Mouse (Mus musculus): ENCODE results near the gene Tedc2. TPM values are rescaled to one million over a fixed set of nuclear protein-coding genes. Genes with fewer than 3 reads are reported as not detected.

Gene Tedc2
- 3.6 TPM in 2 replicates for polyA plus RNA-seq (2015; fragmentation: Nextera tagmentation; extraction: Ambion mirVana)

DNA sequence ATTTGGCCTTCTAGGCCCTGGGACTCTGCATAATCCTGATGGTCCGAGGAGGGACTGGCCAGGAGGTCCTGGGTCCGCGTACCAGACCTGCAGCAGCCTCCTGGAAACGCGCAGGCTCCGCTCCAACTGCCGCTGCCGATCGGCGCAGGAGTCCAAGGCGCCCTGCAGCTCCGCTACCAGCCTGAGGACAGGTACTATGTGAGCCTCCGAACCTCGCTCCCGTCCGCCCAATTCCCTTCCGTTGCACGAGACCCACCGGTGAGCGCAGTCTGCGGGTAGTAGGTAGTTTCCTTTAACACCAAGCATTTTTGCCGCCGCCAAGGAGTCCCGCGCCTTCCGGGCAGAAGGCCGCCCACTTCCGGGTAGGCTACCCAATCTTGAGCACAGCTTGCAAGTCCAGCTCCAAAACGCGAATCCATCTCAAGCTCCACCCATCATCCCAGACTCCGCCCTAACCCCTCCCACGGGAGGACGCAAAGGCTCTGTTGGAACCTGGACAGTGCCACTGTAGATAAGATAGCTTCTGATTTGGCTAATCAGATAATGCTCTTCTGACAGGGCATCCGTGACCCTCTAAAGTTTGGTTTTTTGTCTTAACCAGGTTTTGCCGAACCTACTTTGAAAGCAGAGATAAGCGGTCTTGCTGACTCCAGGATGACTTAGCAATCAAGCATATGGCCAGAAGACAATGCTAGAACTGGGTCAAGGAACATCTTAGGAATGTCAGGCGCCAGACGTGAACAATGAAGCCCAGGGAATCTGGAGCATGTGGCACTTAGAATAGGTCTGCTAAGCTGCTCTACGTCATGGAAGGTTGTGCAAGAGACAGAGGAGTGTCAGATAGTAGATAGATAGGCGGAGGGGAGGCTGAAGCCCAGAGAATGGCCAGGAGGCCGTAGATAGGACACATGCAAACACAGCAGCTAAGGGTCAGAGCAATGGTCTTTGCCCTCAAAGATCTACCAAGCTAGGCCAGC lies at the start of gene Tedc2:
Gene Tedc2 (minus strand): TSS at position 417 of the 977 bp plus-strand sequence.

GRCm38 (mm10) chr17:24251320-24252069 lies 30.8 kb upstream of the Tedc2 start, which contains the start of gene Ccnf:
Gene Ccnf (minus strand): TSS chr17:24251484.

DNA sequence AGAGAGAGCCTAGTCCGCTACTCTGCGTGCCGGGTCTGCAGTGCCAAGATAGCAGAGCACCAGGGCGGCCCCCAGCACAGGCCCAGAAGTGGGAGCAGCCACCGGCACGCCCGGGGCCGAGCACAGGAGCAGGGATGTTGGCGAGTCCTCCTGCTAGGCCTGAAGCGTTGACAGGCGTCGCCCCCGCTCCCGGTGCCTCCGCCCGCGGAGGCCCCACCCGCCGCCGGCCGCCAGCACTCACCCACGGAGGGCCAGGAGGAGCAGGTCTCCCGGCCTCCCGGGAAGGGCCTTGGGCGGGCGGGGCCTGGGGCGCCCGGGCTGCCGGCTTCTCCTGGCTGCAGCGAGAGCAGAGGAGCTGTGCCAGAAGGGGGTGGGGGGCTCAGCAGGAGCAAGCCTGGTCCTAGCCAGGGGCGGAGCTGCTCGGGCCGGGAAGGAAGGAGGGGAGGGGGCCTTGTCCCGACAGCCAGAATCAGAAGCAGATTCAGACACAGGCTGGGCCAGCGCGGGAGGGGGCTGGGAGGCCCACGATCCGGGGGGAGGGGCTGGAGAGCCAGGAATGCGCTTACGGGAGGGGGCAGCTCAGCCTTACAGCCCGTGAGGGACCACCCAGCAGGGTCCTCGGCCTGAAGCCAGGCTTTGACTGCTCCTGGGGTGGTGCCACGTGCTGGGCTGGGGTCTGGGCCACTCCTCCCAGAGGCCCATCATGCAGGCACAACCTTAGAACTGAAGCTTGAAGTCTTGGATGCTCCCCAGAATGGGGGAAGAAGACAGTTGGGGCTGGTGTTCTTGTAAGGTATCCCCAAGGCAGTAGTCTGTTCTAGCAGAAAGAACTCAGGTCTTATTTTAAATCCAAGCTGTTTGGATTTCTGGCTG lies 11.4 kb downstream of the Tedc2 start, which contains the start of gene Ntn3:
Gene Ntn3 (minus strand): TSS at position 489 of the 873 bp plus-strand sequence.

GRCm38 (mm10) chr17:24205284-24205888 lies 15.3 kb downstream of the Tedc2 start, which contains the start of gene Tbc1d24:
Gene Tbc1d24 (minus strand): TSS chr17:24205562.

DNA sequence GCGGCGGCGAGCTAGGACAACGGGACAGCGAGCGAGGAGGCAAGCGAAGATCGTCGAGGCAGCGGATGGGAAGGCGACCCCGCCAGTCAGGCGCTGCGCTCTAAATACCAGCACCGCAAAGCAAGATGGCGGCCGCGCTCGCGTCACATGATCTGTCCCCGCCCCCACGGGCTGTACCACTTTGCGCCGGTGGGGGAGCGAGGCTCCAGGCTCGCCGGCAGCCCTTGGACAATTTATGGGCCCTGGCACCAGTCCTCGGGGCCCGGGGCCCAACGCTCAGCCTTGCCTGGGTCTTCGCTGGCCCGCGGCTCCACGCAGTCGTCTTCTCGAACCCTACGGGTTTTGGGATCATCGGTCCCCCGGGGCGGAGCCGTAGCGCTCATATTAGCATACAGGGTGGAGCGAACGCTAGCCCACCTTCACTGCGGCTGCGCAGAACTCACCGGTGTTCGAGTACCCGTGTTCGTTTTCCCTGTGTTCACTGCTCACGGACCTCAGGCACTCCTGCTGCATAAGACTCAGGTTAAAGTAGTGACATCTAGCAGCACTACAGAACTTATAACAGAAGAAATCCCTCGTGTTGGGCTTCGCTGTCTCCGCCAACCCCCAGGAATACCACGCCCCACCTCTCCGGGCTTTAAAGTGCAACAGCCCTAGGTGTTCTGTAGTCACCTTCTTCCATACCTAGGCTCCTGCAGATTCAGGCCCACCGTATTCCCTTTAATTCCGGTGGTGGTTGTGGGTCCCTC lies 51.2 kb downstream of the Tedc2 start, which contains the start of gene Atp6v0c:
Gene Atp6v0c (minus strand): TSS at position 386 of the 749 bp plus-strand sequence.

Small RNA genes within 50 kb of the gene (microRNA-seq; reads per million reads assigned to microRNA genes)
- gene Mir5134 (1.9 reads per million), gene Mir6965 (not detected)

Other genes with a start within 250 kb of the Tedc2 start
- 0.11 TPM in 1 of 2 replicates, not detected in the other for gene Prss30, start 240.3 kb downstream of the Tedc2 start, polyA plus RNA-seq (2015; fragmentation: Nextera tagmentation; extraction: Ambion mirVana)
- gene Prss22, start 222.8 kb downstream of the Tedc2 start, polyA plus RNA-seq (2015; fragmentation: Nextera tagmentation; extraction: Ambion mirVana), result 14.5 and 15.4 TPM in 2 replicates
- 22.4 and 23.8 TPM in 2 replicates for gene Prss27, start 182.7 kb downstream of the Tedc2 start, polyA plus RNA-seq (2015; fragmentation: Nextera tagmentation; extraction: Ambion mirVana)
- gene Kctd5, start 147.4 kb downstream of the Tedc2 start, polyA plus RNA-seq (2015; fragmentation: Nextera tagmentation; extraction: Ambion mirVana), result 47.7 and 61.0 TPM in 2 replicates
- gene Pdpk1, start 69.9 kb downstream of the Tedc2 start, polyA plus RNA-seq (2015; fragmentation: Nextera tagmentation; extraction: Ambion mirVana), result 31.2 and 35.3 TPM in 2 replicates
- 24.9 and 27.2 TPM in 2 replicates for gene Amdhd2, start 57.1 kb downstream of the Tedc2 start, polyA plus RNA-seq (2015; fragmentation: Nextera tagmentation; extraction: Ambion mirVana)
- 502 and 568 TPM in 2 replicates for gene Atp6v0c, start 51.1 kb downstream of the Tedc2 start, polyA plus RNA-seq (2015; fragmentation: Nextera tagmentation; extraction: Ambion mirVana)
- gene Tbc1d24, start 15.3 kb downstream of the Tedc2 start, polyA plus RNA-seq (2015; fragmentation: Nextera tagmentation; extraction: Ambion mirVana), result 1.7 and 1.9 TPM in 2 replicates
- gene Ntn3, start 11.3 kb downstream of the Tedc2 start, polyA plus RNA-seq (2015; fragmentation: Nextera tagmentation; extraction: Ambion mirVana), result 1.6 TPM in 2 replicates
- 6.9 and 11.9 TPM in 2 replicates for gene Ccnf, start 30.6 kb upstream of the Tedc2 start, polyA plus RNA-seq (2015; fragmentation: Nextera tagmentation; extraction: Ambion mirVana)
- gene Abca17, start 130.2 kb upstream of the Tedc2 start, polyA plus RNA-seq (2015; fragmentation: Nextera tagmentation; extraction: Ambion mirVana), result 0.19 TPM in 1 of 2 replicates, not detected in the other
- 10.4 and 13.4 TPM in 2 replicates for gene Abca3, start 131.1 kb upstream of the Tedc2 start, polyA plus RNA-seq (2015; fragmentation: Nextera tagmentation; extraction: Ambion mirVana)
- 112 and 119 TPM in 2 replicates for gene Rnps1, start 193.7 kb upstream of the Tedc2 start, polyA plus RNA-seq (2015; fragmentation: Nextera tagmentation; extraction: Ambion mirVana)
- 102 and 104 TPM in 2 replicates for gene Eci1, start 205.8 kb upstream of the Tedc2 start, polyA plus RNA-seq (2015; fragmentation: Nextera tagmentation; extraction: Ambion mirVana)
- gene Dnase1l2, start 222.3 kb upstream of the Tedc2 start, polyA plus RNA-seq (2015; fragmentation: Nextera tagmentation; extraction: Ambion mirVana), result 35.1 and 38.3 TPM in 2 replicates
- 17.7 and 19.5 TPM in 2 replicates for gene E4f1, start 249.5 kb upstream of the Tedc2 start, polyA plus RNA-seq (2015; fragmentation: Nextera tagmentation; extraction: Ambion mirVana)
- 41.5 and 50.1 TPM in 2 replicates for gene Pgp, start 249.5 kb upstream of the Tedc2 start, polyA plus RNA-seq (2015; fragmentation: Nextera tagmentation; extraction: Ambion mirVana)

Data from urinary bladder, postnatal 0 days (tissue).